Mouse (Mus musculus) C2C12 (cell line): ENCODE measurements around the gene Psmd13. TPM values are rescaled to one million over a fixed set of nuclear protein-coding genes. Genes with fewer than 3 reads are reported as not detected.
A peak's percentile ranks its signal among the peaks of the same experiment; 100 is the strongest.

Experiments used
- H3K27me3 ChIP-seq: one replicate; pipeline ENCODE4 v1.6.1; 2011; ENCODE audit not compliant: control insufficient read depth, insufficient read depth, insufficient read length
- H3K36me3 ChIP-seq: one replicate; pipeline ENCODE4 v1.6.1; 2011; ENCODE audit not compliant: control insufficient read depth, insufficient read depth
- H3K4me3 ChIP-seq: one replicate; pipeline ENCODE4 v1.5.1; 2011; ENCODE audit warnings: mild to moderate bottlenecking, control low read depth; ENCODE audit not compliant: poor library complexity, insufficient read depth, severe bottlenecking
- H3K79me2 ChIP-seq: one replicate; pipeline ENCODE4 v1.6.1; 2011; ENCODE audit not compliant: control insufficient read depth, insufficient read depth
- H3K79me3 ChIP-seq: one replicate; pipeline ENCODE4 v1.6.1; 2011; ENCODE audit warnings: low read depth, control low read depth
- H3ac ChIP-seq: one replicate; pipeline ENCODE3; 2011; ENCODE audit warnings: low read depth; ENCODE audit not compliant: control insufficient read depth, insufficient read length
- CEBPB ChIP-seq: IDR thresholded peaks from one replicate; pipeline ENCODE4 v1.6.1; 2011; ENCODE audit warnings: low read depth, mild to moderate bottlenecking, control low read depth, moderate library complexity
- CTCF ChIP-seq: IDR thresholded peaks from one replicate; pipeline ENCODE4 v1.5.1; 2011; ENCODE audit not compliant: control insufficient read depth, insufficient read depth, insufficient read length
- FOSL1 ChIP-seq: IDR thresholded peaks from one replicate; pipeline ENCODE4 v1.8.0; 2011; ENCODE audit warnings: mild to moderate bottlenecking, low read length; ENCODE audit not compliant: poor library complexity, insufficient read depth, severe bottlenecking
- MAX ChIP-seq: IDR thresholded peaks from one replicate; pipeline ENCODE4 v1.6.1; 2011; ENCODE audit warnings: mild to moderate bottlenecking, control low read depth
- MYOD1 ChIP-seq: IDR thresholded peaks from one replicate; pipeline ENCODE4 v1.6.1; 2011; ENCODE audit warnings: low read depth; ENCODE audit not compliant: control insufficient read depth, insufficient read length
- MYOG ChIP-seq: IDR thresholded peaks from one replicate; pipeline ENCODE4 v1.6.1; 2011; ENCODE audit not compliant: control insufficient read depth, insufficient read length; ENCODE audit errors: extremely low read depth
- USF1 ChIP-seq: IDR thresholded peaks from one replicate; pipeline ENCODE4 v1.6.1; 2011; ENCODE audit warnings: low read depth, mild to moderate bottlenecking, control low read depth, moderate library complexity
- polyA plus RNA-seq: library from polyadenylated mRNA; unstranded; fragments of >200 nt; fragmentation: generic; extraction: Trizol; gene quantifications from one replicate; pipeline ENCODE4 v1.2.1, GENCODE M21; 2012; ENCODE audit warnings: missing spikeins

The Psmd13 gene
- polyA plus RNA-seq, 1 experiment, result 211 TPM

GRCm38 (mm10) chr7:140899121-140899520 lies 17.4 kb downstream of the Psmd13 start:
- Histone ChIP-seq H3K27me3 (no peaks in the 10 kb centered on the region), H3K79me2 (no peaks in the 10 kb centered on the region), H3K79me3 (no peaks in the 10 kb centered on the region), H3K36me3 (peaks cover 40% of the 10 kb centered on the region), H3ac (no peak overlapping the region), H3K4me3 (no peak overlapping the region)
- no peak for TF ChIP-seq MAX
- TF ChIP-seq CEBPB, result no peak

- TF ChIP-seq CEBPB, result no peak
- no peak for TF ChIP-seq USF1
- TF ChIP-seq FOSL1, result no peak
- Histone ChIP-seq H3K27me3 (no peaks in the 10 kb centered on the region), H3K4me3 (no peak within 1 kb of the TSS)
Observed at GRCm38 (mm10) chr7:140900220-140900619, 18.5 kb downstream of the Psmd13 start, which contains the start of gene Cox8b. TSS of gene Cox8b (minus strand) at chr7:140900446.

GRCm38 (mm10) chr7:140902036-140902875 lies 20.5 kb downstream of the Psmd13 start:
- TF ChIP-seq MYOG (no peak), CTCF (no peak), CEBPB (no peak), USF1 (no peak)
- no peaks in the 10 kb centered on the region for H3K79me3 ChIP-seq
- H3ac ChIP-seq, result no peak overlapping the region
- H3K27me3 ChIP-seq, result no peaks in the 10 kb centered on the region
- H3K36me3 ChIP-seq, result peaks cover 16% of the 10 kb centered on the region
- no peak overlapping the region for H3K4me3 ChIP-seq
- H3K79me2 ChIP-seq, result no peaks in the 10 kb centered on the region

More at GRCm38 (mm10) chr7:140900220-140900619, 18.5 kb downstream of the Psmd13 start, which contains the start of gene Cox8b:
- H3K79me3 ChIP-seq, result no peaks in the 10 kb centered on the region
- H3K79me2 ChIP-seq, result no peaks in the 10 kb centered on the region
- peaks cover 32% of the 10 kb centered on the region for H3K36me3 ChIP-seq
- no peak within 1 kb of the TSS for H3ac ChIP-seq

GRCm38 (mm10) chr7:140903212-140903611 lies 21.4 kb downstream of the Psmd13 start:
- no peaks in the 10 kb centered on the region for H3K79me3 ChIP-seq
- no peak overlapping the region for H3ac ChIP-seq
- no peaks in the 10 kb centered on the region for H3K27me3 ChIP-seq
- H3K4me3 ChIP-seq, result no peak overlapping the region
- H3K79me2 ChIP-seq, result no peaks in the 10 kb centered on the region
- no peak for TF ChIP-seq MAX
- peak; percentile 90 for TF ChIP-seq CTCF
- no peak for TF ChIP-seq USF1
- peaks cover 8% of the 10 kb centered on the region for H3K36me3 ChIP-seq

GRCm38 (mm10) chr7:140905642-140906081 lies 23.9 kb downstream of the Psmd13 start:
- Histone ChIP-seq H3K79me3 (no peaks in the 10 kb centered on the region), H3K79me2 (no peaks in the 10 kb centered on the region), H3K36me3 (no peaks in the 10 kb centered on the region), H3ac (no peak overlapping the region), H3K27me3 (no peaks in the 10 kb centered on the region), H3K4me3 (no peak overlapping the region)
- TF ChIP-seq CTCF (no peak), USF1 (no peak), MYOD1 (no peak), FOSL1 (no peak), CEBPB (no peak), MAX (no peak), MYOG (no peak)

DNA sequence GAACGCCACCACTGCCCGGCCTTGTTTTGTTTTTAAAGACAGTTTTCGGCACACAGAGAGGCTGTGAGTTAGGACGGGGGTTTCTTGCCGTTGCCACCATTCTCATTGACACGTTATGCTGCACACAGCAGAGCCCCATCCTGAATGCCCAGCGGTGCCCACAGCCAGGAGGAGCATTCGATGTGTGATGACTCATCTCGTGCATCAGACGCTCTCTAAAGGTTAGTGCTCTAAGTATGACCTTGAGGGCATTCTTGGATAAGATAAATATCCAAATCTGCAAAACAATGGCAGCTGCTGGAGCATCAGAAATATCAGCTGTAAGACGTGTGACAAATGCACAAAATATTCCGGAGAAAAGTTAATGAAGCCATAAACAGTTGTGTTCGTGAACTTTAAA lies 25.4 kb downstream of the Psmd13 start:
- H3K79me3 ChIP-seq, result no peaks in the 10 kb centered on the region
- TF ChIP-seq CEBPB, result no peak
- peak; percentile 31 for TF ChIP-seq MYOD1
- no peak for TF ChIP-seq MYOG
- no peak for TF ChIP-seq CTCF
- TF ChIP-seq USF1, result no peak
- TF ChIP-seq FOSL1, result no peak
- no peak for TF ChIP-seq MAX
- H3K79me2 ChIP-seq, result no peaks in the 10 kb centered on the region
- no peaks in the 10 kb centered on the region for H3K36me3 ChIP-seq
- no peaks in the 10 kb centered on the region for H3K27me3 ChIP-seq
- no peak overlapping the region for H3K4me3 ChIP-seq
- H3ac ChIP-seq, result no peak overlapping the region
